Mouse (Mus musculus) lung, postnatal 0 days (tissue): ENCODE measurements around the gene Bmp6.

Experiments used
- CTCF ChIP-seq: IDR thresholded peaks from 2 replicates; pipeline ENCODE4 v1.5.1; 2016; ENCODE audit warnings: antibody characterized with exemption, mild to moderate bottlenecking
- EP300 ChIP-seq: IDR thresholded peaks from 2 replicates; pipeline ENCODE4 v1.6.1; 2016; ENCODE audit warnings: antibody characterized with exemption, mild to moderate bottlenecking, control low read depth

DNA sequence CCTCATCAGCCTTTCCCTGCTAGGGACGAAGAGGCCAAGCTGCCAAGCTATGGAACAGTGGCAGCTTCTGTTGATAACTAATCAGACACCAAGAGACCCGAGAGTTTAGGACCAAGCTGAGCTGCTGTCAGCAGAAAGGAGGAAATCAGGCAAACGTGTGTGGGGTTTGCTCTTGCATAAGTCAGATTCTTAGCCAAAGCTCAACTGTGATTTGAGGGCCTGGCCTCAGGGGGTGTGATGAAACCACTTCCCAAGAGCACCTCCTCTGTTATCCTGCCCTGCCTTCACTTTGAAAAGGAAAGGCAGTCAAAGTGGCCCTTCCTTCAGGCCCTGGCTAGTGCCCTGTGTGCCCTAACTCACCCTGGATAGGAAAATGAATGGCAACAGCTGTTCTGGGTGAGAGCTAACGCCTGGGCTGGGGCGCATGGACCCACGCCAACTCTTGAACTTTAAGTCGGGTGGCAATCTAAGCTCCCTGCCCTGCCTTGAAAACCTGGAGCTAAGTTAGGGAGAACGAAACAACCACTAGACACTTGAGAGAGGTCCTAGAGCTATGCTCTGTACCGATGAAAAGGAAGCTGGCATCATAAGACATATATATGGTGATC lies 183.9 kb downstream of the Bmp6 start, which contains the start of gene Txndc5:
- TF ChIP-seq CTCF (no peak; the same call in 1 of the 2 replicates), EP300 (no peak)
